Mouse (Mus musculus) forebrain, embryonic 13.5 days (tissue): ENCODE measurements around the gene Olfr978. TPM values are rescaled to one million over a fixed set of nuclear protein-coding genes. Genes with fewer than 3 reads are reported as not detected.
"Not testable (repeated sequence)": the region's sequence is repeated elsewhere in the genome, so short reads cannot be mapped to it uniquely, and the experiment has no call there.

Experiments used
- ATAC-seq: fragments of 200-750 bp; cut with Nextera tagmentation; 2 replicates; pipeline ENCODE4 v1.8.0; 2017
- H3K27ac ChIP-seq: fragments of 300-500 bp; sonication (generic); 2 replicates; pipeline ENCODE4 v1.5.1; 2015; ENCODE audit warnings: inconsistent platforms, mild to moderate bottlenecking, moderate library complexity
- H3K27me3 ChIP-seq: fragments of 300-500 bp; sonication (generic); 2 replicates; pipeline ENCODE4 v1.6.1; 2015; ENCODE audit warnings: mild to moderate bottlenecking, inconsistent platforms
- H3K36me3 ChIP-seq: fragments of 300-500 bp; sonication (generic); 2 replicates; pipeline ENCODE4 v1.6.1; 2015; ENCODE audit warnings: mild to moderate bottlenecking, inconsistent platforms; ENCODE audit not compliant: poor library complexity, severe bottlenecking
- H3K4me1 ChIP-seq: fragments of 300-500 bp; sonication (generic); 2 replicates; pipeline ENCODE4 v1.6.1; 2015; ENCODE audit warnings: inconsistent platforms
- H3K4me2 ChIP-seq: fragments of 300-500 bp; sonication (generic); 2 replicates; pipeline ENCODE4 v1.6.1; 2015; ENCODE audit warnings: inconsistent platforms, mild to moderate bottlenecking, moderate library complexity
- H3K4me3 ChIP-seq: fragments of 300-500 bp; sonication (generic); 2 replicates; pipeline ENCODE4 v1.5.1; 2015; ENCODE audit warnings: mild to moderate bottlenecking, inconsistent platforms
- H3K9ac ChIP-seq: fragments of 300-500 bp; sonication (generic); 2 replicates; pipeline ENCODE4 v1.6.1; 2015; ENCODE audit warnings: mild to moderate bottlenecking, inconsistent platforms
- H3K9me3 ChIP-seq: fragments of 300-500 bp; sonication (generic); replicated peaks from 2 replicates; pipeline ENCODE4 v1.6.1; 2016; ENCODE audit warnings: inconsistent platforms
- WGBS: fragments of 180-500 bp; shearing (Covaris S2); methylation state at CpG from one replicate; pipeline ENCODE4 v1.1.7; 2015; 5-methylcytosine and 5-hydroxymethylcytosine counted together
- polyA plus RNA-seq: library from polyadenylated mRNA; unstranded; fragments of >200 nt; fragmentation: Nextera tagmentation; extraction: Ambion mirVana; gene quantifications from 2 replicates; pipeline ENCODE4 v1.2.1, GENCODE M21; 2015

Gene Olfr978
- polyA plus RNA-seq = not detected in 2 replicates

GRCm38 (mm10) chr9:39991813-39992212, at the start of gene Olfr978:
Gene Olfr978, plus strand, starts transcription at chr9:39992113.
- WGBS = 83% methylated on average over 2 of the region's 2 CpGs
- no peaks in the 10 kb centered on the region for H3K4me1 ChIP-seq

GRCm38 (mm10) chr9:39951946-39952345, 40.0 kb upstream of the Olfr978 start, which contains the start of gene Olfr975:
Gene Olfr975, minus strand, starts transcription at chr9:39952046.
- H3K36me3 ChIP-seq = no peaks in the 10 kb centered on the region
- no peaks in the 10 kb centered on the region for H3K9me3 ChIP-seq
- H3K4me1 ChIP-seq = no peaks in the 10 kb centered on the region
- no peak within 1 kb of the TSS for H3K4me2 ChIP-seq
- H3K27me3 ChIP-seq = no peaks in the 10 kb centered on the region
- no peak within 1 kb of the TSS for H3K27ac ChIP-seq
- no peak for ATAC-seq
- no peak within 1 kb of the TSS for H3K4me3 ChIP-seq
- WGBS = 61% methylated on average over 1 of the region's 1 CpGs
- H3K9ac ChIP-seq = no peak within 1 kb of the TSS

More at GRCm38 (mm10) chr9:39991813-39992212, at the start of gene Olfr978:
- H3K4me3 ChIP-seq = no peak within 1 kb of the TSS
- H3K27ac ChIP-seq = no peak within 1 kb of the TSS
- no peak within 1 kb of the TSS for H3K9ac ChIP-seq
- no peaks in the 10 kb centered on the region for H3K36me3 ChIP-seq
- H3K27me3 ChIP-seq = no peaks in the 10 kb centered on the region
- H3K4me2 ChIP-seq = no peak within 1 kb of the TSS
- H3K9me3 ChIP-seq = no peaks in the 10 kb centered on the region
- no peak for ATAC-seq

GRCm38 (mm10) chr9:39961033-39961432, 30.9 kb upstream of the Olfr978 start, which contains the start of gene Olfr976:
Gene Olfr976, minus strand, starts transcription at chr9:39961133.
- ATAC-seq, H3K4me2 ChIP-seq, H3K4me1 ChIP-seq, H3K27me3 ChIP-seq, H3K4me3 ChIP-seq, H3K9ac ChIP-seq, H3K27ac ChIP-seq, H3K36me3 ChIP-seq, H3K9me3 ChIP-seq: not testable (repeated sequence)
- 86% methylated on average over 8 of the region's 9 CpGs for WGBS

GRCm38 (mm10) chr9:39976581-39977145, 15.2 kb upstream of the Olfr978 start:
- not testable (repeated sequence) for H3K27ac ChIP-seq, H3K4me1 ChIP-seq, H3K9me3 ChIP-seq, H3K36me3 ChIP-seq, ATAC-seq, H3K4me2 ChIP-seq, H3K9ac ChIP-seq, H3K27me3 ChIP-seq, H3K4me3 ChIP-seq
- 91% methylated on average over 1 of the region's 1 CpGs for WGBS

- no peak for ATAC-seq
- Histone ChIP-seq H3K9me3 (no peaks in the 10 kb centered on the region), H3K4me2 (no peak within 1 kb of the TSS), H3K4me1 (no peaks in the 10 kb centered on the region), H3K27me3 (no peaks in the 10 kb centered on the region), H3K9ac (no peak within 1 kb of the TSS), H3K27ac (no peak within 1 kb of the TSS), H3K4me3 (no peak within 1 kb of the TSS), H3K36me3 (no peaks in the 10 kb centered on the region)
- WGBS = 97% methylated on average over 1 of the region's 1 CpGs
Observed at GRCm38 (mm10) chr9:40003365-40003764, 11.5 kb downstream of the Olfr978 start, which contains the start of gene Olfr979. Gene Olfr979, minus strand, starts transcription at chr9:40003465.

DNA sequence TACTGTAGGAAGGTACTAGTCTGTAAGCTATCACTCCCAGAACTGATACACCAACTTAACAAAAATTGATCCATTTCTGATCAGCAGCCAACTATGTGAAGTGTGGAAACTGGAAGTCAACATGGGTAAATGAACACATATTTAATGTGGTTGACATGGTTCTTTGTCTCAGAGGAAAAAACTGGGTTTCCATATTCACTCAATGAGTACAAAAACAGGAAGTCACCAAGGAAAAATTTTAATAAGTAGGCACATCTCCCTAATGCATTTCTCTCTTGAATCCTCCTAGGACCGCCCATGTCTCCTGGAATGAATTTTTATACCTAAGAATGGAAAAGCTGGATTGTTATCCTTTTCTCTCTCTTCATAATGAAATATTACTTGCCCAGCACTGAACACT, 17.6 kb downstream of the Olfr978 start, which contains the start of gene Olfr980:
Olfr980 (minus strand) TSS at position 101 of the 400 bp plus-strand sequence.
- H3K27ac ChIP-seq = no peak within 1 kb of the TSS
- H3K36me3 ChIP-seq = no peaks in the 10 kb centered on the region
- 97% methylated on average over 1 of the region's 1 CpGs for WGBS
- no peaks in the 10 kb centered on the region for H3K27me3 ChIP-seq
- H3K9ac ChIP-seq = no peak within 1 kb of the TSS
- no peak within 1 kb of the TSS for H3K4me3 ChIP-seq
- no peaks in the 10 kb centered on the region for H3K4me1 ChIP-seq
- no peak within 1 kb of the TSS for H3K4me2 ChIP-seq
- no peak for ATAC-seq
- H3K9me3 ChIP-seq = no peaks in the 10 kb centered on the region

GRCm38 (mm10) chr9:40021164-40021563, 29.3 kb downstream of the Olfr978 start, which contains the start of gene Olfr981:
Gene Olfr981, plus strand, starts transcription at chr9:40021464.
- WGBS = 57% methylated on average over 2 of the region's 2 CpGs
- ATAC-seq = no peak

More at GRCm38 (mm10) chr9:40021164-40021563, 29.3 kb downstream of the Olfr978 start, which contains the start of gene Olfr981:
- Histone ChIP-seq H3K9ac (no peak within 1 kb of the TSS), H3K4me1 (no peaks in the 10 kb centered on the region), H3K4me2 (no peak within 1 kb of the TSS), H3K9me3 (no peaks in the 10 kb centered on the region), H3K27ac (no peak within 1 kb of the TSS), H3K27me3 (no peaks in the 10 kb centered on the region), H3K4me3 (no peak within 1 kb of the TSS), H3K36me3 (no peaks in the 10 kb centered on the region)

Other genes with a start within 250 kb of the Olfr978 start
- not detected in 2 replicates for gene Olfr967, start 245.9 kb upstream of the Olfr978 start, polyA plus RNA-seq
- gene Olfr968, start 208.9 kb upstream of the Olfr978 start, polyA plus RNA-seq = not detected in 2 replicates
- gene Olfr969, start 201.2 kb upstream of the Olfr978 start, polyA plus RNA-seq = not detected in 2 replicates
- not detected in 2 replicates for gene Olfr970, start 183.3 kb upstream of the Olfr978 start, polyA plus RNA-seq
- not detected in 2 replicates for gene Olfr971, start 155.2 kb upstream of the Olfr978 start, polyA plus RNA-seq
- not detected in 2 replicates for gene Olfr972, start 125.7 kb upstream of the Olfr978 start, polyA plus RNA-seq
- gene Olfr229, start 84.8 kb upstream of the Olfr978 start, polyA plus RNA-seq = not detected in 2 replicates
- gene Olfr974, start 54.6 kb upstream of the Olfr978 start, polyA plus RNA-seq = not detected in 2 replicates
- not detected in 2 replicates for gene Olfr975, start 40.1 kb upstream of the Olfr978 start, polyA plus RNA-seq
- gene Olfr976, start 31.0 kb upstream of the Olfr978 start, polyA plus RNA-seq = not detected in 2 replicates
- not detected in 2 replicates for gene Olfr979, start 11.4 kb downstream of the Olfr978 start, polyA plus RNA-seq
- gene Olfr980, start 17.5 kb downstream of the Olfr978 start, polyA plus RNA-seq = not detected in 2 replicates
- gene Olfr981, start 29.4 kb downstream of the Olfr978 start, polyA plus RNA-seq = not detected in 2 replicates
- not detected in 2 replicates for gene Olfr982, start 81.7 kb downstream of the Olfr978 start, polyA plus RNA-seq
- not detected in 2 replicates for gene Olfr983, start 101.5 kb downstream of the Olfr978 start, polyA plus RNA-seq
- gene Olfr984, start 122.1 kb downstream of the Olfr978 start, polyA plus RNA-seq = not detected in 2 replicates
- not detected in 2 replicates for gene Olfr985, start 138.1 kb downstream of the Olfr978 start, polyA plus RNA-seq
- gene Tmem225, start 156.0 kb downstream of the Olfr978 start, polyA plus RNA-seq = not detected in 2 replicates
- 0.05 TPM in 1 of 2 replicates, not detected in the other for gene Olfr986, start 188.8 kb downstream of the Olfr978 start, polyA plus RNA-seq
- 6.8 and 8.4 TPM in 2 replicates for gene Zfp202, start 200.2 kb downstream of the Olfr978 start, polyA plus RNA-seq